Mouse (Mus musculus) frontal cortex, postnatal 25 days (tissue): ENCODE data around the gene Mettl24.
A peak's percentile ranks its signal among the peaks of the same experiment; 100 is the strongest.

Experiments
- DNase-seq, 2 experiments: peaks; one replicate each; pipeline ENCODE4 v3.0.0; 2022; ENCODE audit warnings: low spot score in 2 of 2

The Mettl24 gene

GRCm38 (mm10) chr10:40683092-40683867 lies at the start of gene Mettl24:
Gene Mettl24 (plus strand): TSS chr10:40683282.
- peak; percentile 59 to 62 for DNase-seq

GRCm38 (mm10) chr10:40637331-40637730 lies 45.8 kb upstream of the Mettl24 start:
- no peak for DNase-seq

- DNase-seq: peak; percentile 47 to 58
Measured at GRCm38 (mm10) chr10:40638276-40638675, 44.8 kb upstream of the Mettl24 start.

GRCm38 (mm10) chr10:40638823-40639819 lies 44.0 kb upstream of the Mettl24 start:
- no peak for DNase-seq

GRCm38 (mm10) chr10:40640406-40640805 lies 42.7 kb upstream of the Mettl24 start:
- no peak for DNase-seq

GRCm38 (mm10) chr10:40641901-40642300 lies 41.2 kb upstream of the Mettl24 start:
- DNase-seq: no peak

- DNase-seq: no peak
Measured at GRCm38 (mm10) chr10:40643126-40643525, 40.0 kb upstream of the Mettl24 start.

- no peak for DNase-seq
Measured at GRCm38 (mm10) chr10:40644456-40644855, 38.6 kb upstream of the Mettl24 start.

GRCm38 (mm10) chr10:40645346-40645745 lies 37.7 kb upstream of the Mettl24 start:
- DNase-seq: no peak

- DNase-seq: no peak
Measured at GRCm38 (mm10) chr10:40648776-40649175, 34.3 kb upstream of the Mettl24 start.

- no peak for DNase-seq
Measured at GRCm38 (mm10) chr10:40649634-40650033, 33.4 kb upstream of the Mettl24 start.

GRCm38 (mm10) chr10:40651676-40652075 lies 31.4 kb upstream of the Mettl24 start:
- DNase-seq: no peak

GRCm38 (mm10) chr10:40665270-40665669 lies 17.8 kb upstream of the Mettl24 start:
- DNase-seq: no peak

- DNase-seq: no peak
Measured at GRCm38 (mm10) chr10:40666943-40667342, 16.1 kb upstream of the Mettl24 start.

GRCm38 (mm10) chr10:40668640-40669039 lies 14.4 kb upstream of the Mettl24 start:
- DNase-seq: no peak

- DNase-seq: no peak
Measured at GRCm38 (mm10) chr10:40672587-40673296, 10.3 kb upstream of the Mettl24 start.

- no peak for DNase-seq
Measured at GRCm38 (mm10) chr10:40673297-40673665, 9.8 kb upstream of the Mettl24 start.

- DNase-seq: no peak
Measured at GRCm38 (mm10) chr10:40674151-40674550, 8.9 kb upstream of the Mettl24 start.

GRCm38 (mm10) chr10:40675921-40676320 lies 7.2 kb upstream of the Mettl24 start:
- DNase-seq: no peak

GRCm38 (mm10) chr10:40678477-40678876 lies 4.6 kb upstream of the Mettl24 start:
- DNase-seq: no peak

GRCm38 (mm10) chr10:40682470-40682869 lies 612 bp upstream of the Mettl24 start:
- peak in 1 of 2 experiments; percentile 37 for DNase-seq

- no peak for DNase-seq
Measured at GRCm38 (mm10) chr10:40683868-40684253, 779 bp downstream of the Mettl24 start.
